Mouse (Mus musculus) B cell, adult 67 days (primary cell): ENCODE data around the gene Epgn. TPM values are rescaled to one million over a fixed set of nuclear protein-coding genes. Genes with fewer than 3 reads are reported as not detected.

Experiments
- total RNA-seq, 2 experiments: library from RNA; stranded (reverse); gene quantifications; 4 replicates each; pipeline ENCODE4 v1.2.4; 2023

The Epgn gene
- not detected for total RNA-seq

GRCm38 (mm10) chr5:91027164-91027563 is at the start of gene Epgn:
Gene Epgn, plus strand, starts transcription at chr5:91027464.

DNA sequence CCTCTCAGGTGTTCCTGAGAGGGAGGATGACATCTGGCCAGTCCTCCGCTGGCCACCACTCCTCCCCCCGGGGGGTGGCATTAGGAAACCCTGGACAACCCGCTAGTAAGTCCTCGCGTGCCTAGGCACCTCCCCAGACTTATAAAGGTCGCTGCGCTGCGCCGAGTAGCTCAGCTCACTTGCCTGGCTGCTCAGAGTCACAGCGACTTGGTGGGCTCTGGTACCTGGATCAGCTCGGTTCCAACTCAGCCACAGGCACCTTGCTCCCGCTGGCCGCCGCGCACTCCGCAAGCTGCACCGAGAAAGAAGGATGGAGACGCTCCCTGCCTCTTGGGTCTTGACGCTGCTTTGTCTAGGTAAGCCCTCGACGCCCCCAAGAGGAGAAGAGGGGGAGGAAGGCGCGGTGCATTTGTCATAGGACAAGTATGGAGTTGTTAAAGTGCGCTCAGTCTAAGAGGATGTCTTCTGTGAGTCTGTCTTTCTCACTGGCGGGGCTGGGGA is 47.2 kb downstream of the Epgn start, which contains the start of gene Ereg:
Gene Ereg, plus strand, starts transcription at position 173 of the 501 bp plus-strand sequence.

Other genes with a start within 250 kb of the Epgn start
- not detected for gene Cxcl3, start 241.4 kb upstream of the Epgn start, total RNA-seq
- not detected for gene Cxcl15, start 232.9 kb upstream of the Epgn start, total RNA-seq
- gene Cxcl1, start 136.2 kb upstream of the Epgn start, total RNA-seq: not detected
- gene Cxcl2, start 123.6 kb upstream of the Epgn start, total RNA-seq: under 1 TPM in 1 of 2 experiments, not detected in 1; 0.29 TPM
- 1 to 10 TPM; 1.7 to 1.9 TPM for gene Mthfd2l, start 96.3 kb upstream of the Epgn start, total RNA-seq
- not detected for gene Ereg, start 47.2 kb downstream of the Epgn start, total RNA-seq
- 1 to 10 TPM in 1 of 2 experiments, under 1 TPM in 1; 0.61 to 1.2 TPM for gene Areg, start 112.1 kb downstream of the Epgn start, total RNA-seq